ENCODE assay signal across 8 mouse cellular contexts in the genomic region with DNA sequence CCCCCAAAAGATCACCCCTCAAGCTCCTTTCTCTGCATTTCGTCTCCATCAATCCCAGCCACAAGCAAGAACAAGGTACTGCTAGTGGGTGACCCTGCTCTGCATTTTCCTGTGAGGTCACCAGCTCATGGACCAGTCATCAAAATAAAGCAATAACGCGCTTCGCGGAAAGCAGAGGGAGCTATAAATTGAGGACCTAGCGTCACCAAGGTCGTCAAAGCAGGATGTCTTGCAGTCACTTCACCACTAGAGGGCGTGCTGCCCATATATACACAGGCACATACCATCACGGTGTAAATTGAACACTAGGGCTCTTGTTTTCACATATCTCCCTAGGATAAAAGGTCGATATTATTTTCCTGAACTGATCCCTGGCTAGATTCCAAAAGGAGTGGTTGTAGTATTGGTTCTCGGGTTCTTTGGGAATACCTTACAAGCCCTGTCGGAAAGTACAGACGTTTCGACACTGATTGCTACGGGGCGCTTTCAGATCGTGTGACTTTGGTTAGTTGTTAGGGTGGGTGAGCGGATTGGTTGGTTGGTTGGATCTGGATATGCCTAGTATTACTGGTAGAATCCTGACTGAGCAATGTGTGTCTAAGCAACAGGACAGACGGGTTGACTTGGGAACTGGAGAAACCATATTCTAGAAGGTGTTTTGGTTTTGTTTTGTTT.
DNase-seq lines count a peak whose midpoint lies in the region; ATAC-seq lines count a peak whose summit lies in the region.

No protein-coding gene starts in this region.

- H3K36me3 ChIP-seq in forebrain, embryonic 16.5 days (ENCODE audit: control insufficient read depth, insufficient read depth), result no peaks in the 10 kb centered on the region
- no peaks in the 10 kb centered on the region for H3K36me3 ChIP-seq in hindbrain, embryonic 11.5 days (ENCODE audit: control insufficient read depth, insufficient read depth, low read length)
- H3K36me3 ChIP-seq in lung, embryonic 16.5 days (ENCODE audit: control insufficient read depth, insufficient read depth, low read length), result no peaks in the 10 kb centered on the region

- H3K9me3 ChIP-seq in forebrain, embryonic 16.5 days (ENCODE audit: control insufficient read depth, low read length), result no peaks in the 10 kb centered on the region
- H3K9me3 ChIP-seq in hindbrain, embryonic 11.5 days (ENCODE audit: control insufficient read depth, low read length), result no peaks in the 10 kb centered on the region
- H3K9me3 ChIP-seq in lung, embryonic 16.5 days (ENCODE audit: control insufficient read depth, low read length), result no peaks in the 10 kb centered on the region

- H3K4me3 ChIP-seq in forebrain, embryonic 16.5 days (replicated peaks; ENCODE audit: low read length), result no peak overlapping the region
- H3K4me3 ChIP-seq in hindbrain, embryonic 11.5 days (ENCODE audit: low read depth, low read length), result no peak overlapping the region
- H3K4me3 ChIP-seq in lung, embryonic 16.5 days (ENCODE audit: low read length), result 0 out of 2 replicates have a peak overlapping the region, but pooled peaks have one; percentile 15

- H3K4me1 ChIP-seq in forebrain, embryonic 16.5 days (replicated peaks; ENCODE audit: control insufficient read depth, insufficient read depth, low read length), result 0 out of 2 replicates have a peak, but pooled peaks cover 2% of the 10 kb centered on the region
- 0 out of 2 replicates have a peak, but pooled peaks cover 3% of the 10 kb centered on the region for H3K4me1 ChIP-seq in hindbrain, embryonic 11.5 days (replicated peaks; ENCODE audit: control insufficient read depth, insufficient read depth, low read length)
- H3K4me1 ChIP-seq in lung, embryonic 16.5 days (replicated peaks; ENCODE audit: control insufficient read depth, insufficient read depth, low read length), result no peaks in the 10 kb centered on the region

- peak; percentile 76 for ATAC-seq in forebrain, embryonic 16.5 days
- ATAC-seq in hindbrain, embryonic 11.5 days (ENCODE audit: low FRiP score), result peak; percentile 55
- ATAC-seq in lung, embryonic 16.5 days (ENCODE audit: low read depth), result peak; percentile 76

- no peak overlapping the region for H3K27ac ChIP-seq in forebrain, embryonic 16.5 days (ENCODE audit: low read length)
- H3K27ac ChIP-seq in hindbrain, embryonic 11.5 days (ENCODE audit: low read depth, low read length), result no peak overlapping the region
- no peak overlapping the region for H3K27ac ChIP-seq in lung, embryonic 16.5 days (ENCODE audit: low read length)

- H3K4me2 ChIP-seq in forebrain, embryonic 16.5 days (ENCODE audit: low read length), result no peak overlapping the region; the same call in 1 of the 2 replicates
- H3K4me2 ChIP-seq in hindbrain, embryonic 11.5 days (replicated peaks; ENCODE audit: low read depth, low read length), result no peak overlapping the region; the same call in 1 of the 2 replicates
- peak overlapping the region; percentile 40; the same call in 1 of the 2 replicates for H3K4me2 ChIP-seq in lung, embryonic 16.5 days (ENCODE audit: low read depth, low read length)

- H3K27me3 ChIP-seq in forebrain, embryonic 16.5 days (replicated peaks; ENCODE audit: control insufficient read depth, insufficient read depth, low read length), result no peaks in the 10 kb centered on the region
- no peaks in the 10 kb centered on the region for H3K27me3 ChIP-seq in hindbrain, embryonic 11.5 days (ENCODE audit: control insufficient read depth, insufficient read depth, low read length)
- no peaks in the 10 kb centered on the region for H3K27me3 ChIP-seq in lung, embryonic 16.5 days (ENCODE audit: control insufficient read depth, insufficient read depth, low read depth, low read length)

- WGBS in forebrain, embryonic 16.5 days, result 48% methylated on average over 19 of the region's 19 CpGs
- 58% methylated on average over 19 of the region's 19 CpGs for WGBS in hindbrain, embryonic 11.5 days
- WGBS in lung, embryonic 16.5 days, result 43% methylated on average over 19 of the region's 19 CpGs

- H3K9ac ChIP-seq in forebrain, embryonic 16.5 days (replicated peaks; ENCODE audit: low read depth, low read length), result no peak overlapping the region
- no peak overlapping the region for H3K9ac ChIP-seq in hindbrain, embryonic 11.5 days (ENCODE audit: low read depth, low read length)
- H3K9ac ChIP-seq in lung, embryonic 16.5 days (ENCODE audit: low read length), result no peak overlapping the region

- peak; percentile 26 for DNase-seq in Muller cell, postnatal 12 days (ENCODE audit: inconsistent ontology term)
- peak; percentile 18 for DNase-seq in cerebellum, adult 11-12 months
- peak; percentile 77 for DNase-seq in hindbrain, embryonic 11.5 days (ENCODE audit: low spot score)
- DNase-seq in layer of hippocampus, adult 9-10 months (ENCODE audit: low spot score), result peak; percentile 67
- DNase-seq in retina, embryonic 14.5 days (ENCODE audit: low spot score), result peak; percentile 85
- DNase-seq in thymus, postnatal 25 days, result peak; percentile 71

Comparison
In these comparisons a context has a peak if more than half of its experiments do, and no peak if none do; other contexts are left out.
1. DNase-seq: peak in every context shown above with its lines; median percentile 85 in retina, embryonic 14.5 days; 77 in hindbrain, embryonic 11.5 days; 71 in thymus, postnatal 25 days; 67 in layer of hippocampus, adult 9-10 months; 26 in Muller cell, postnatal 12 days; 18 in cerebellum, adult 11-12 months.